8 mouse cellular contexts compared by ENCODE assay signal in the genomic region with DNA sequence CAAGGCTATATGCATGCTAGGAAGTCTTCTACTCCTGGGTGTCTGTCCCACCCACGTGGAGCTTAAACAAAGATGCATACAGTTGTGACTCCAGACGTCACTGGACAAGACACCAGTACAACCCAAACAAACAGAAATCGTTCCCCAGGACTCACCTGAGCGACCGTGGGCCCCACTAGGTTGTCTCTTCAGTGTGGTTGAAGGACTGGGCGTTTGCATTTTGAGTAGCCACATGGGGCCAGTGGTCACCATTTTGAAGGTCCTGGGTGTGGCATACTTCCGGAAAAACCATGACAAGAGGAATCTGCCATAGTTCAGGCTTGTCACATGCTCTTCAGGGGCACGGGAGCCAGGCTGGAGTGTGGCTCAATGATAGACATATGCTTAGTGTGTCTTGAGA. TPM values are rescaled to one million over a fixed set of nuclear protein-coding genes. Genes with fewer than 3 reads are reported as not detected.
DNase-seq lines count a peak whose midpoint lies in the region; ATAC-seq and TF ChIP-seq lines count a peak whose summit lies in the region.

No protein-coding gene starts in this region.

- peaks cover 12% of the 10 kb centered on the region for H3K4me1 ChIP-seq in neural tube, embryonic 11.5 days (ENCODE audit: control insufficient read depth, insufficient read depth, low read length)
- peaks cover 10% of the 10 kb centered on the region for H3K4me1 ChIP-seq in forebrain, embryonic 14.5 days (ENCODE audit: control insufficient read depth, insufficient read depth, low read length)
- peaks cover 68% of the 10 kb centered on the region for H3K4me1 ChIP-seq in liver, embryonic 13.5 days (replicated peaks)
- peaks cover 7% of the 10 kb centered on the region; the same call in 1 of the 2 replicates for H3K4me1 ChIP-seq in stomach, postnatal 0 days (replicated peaks; ENCODE audit: control insufficient read depth, insufficient read depth)

- ATAC-seq in neural tube, embryonic 11.5 days (ENCODE audit: insufficient read depth, low FRiP score, low TSS enrichment) = no peak
- ATAC-seq in forebrain, embryonic 14.5 days = no peak
- no peak for ATAC-seq in liver, embryonic 13.5 days (ENCODE audit: low read depth)
- ATAC-seq in stomach, postnatal 0 days (ENCODE audit: low FRiP score, low TSS enrichment) = no peak

- H3K36me3 ChIP-seq in neural tube, embryonic 11.5 days (ENCODE audit: control insufficient read depth, insufficient read depth, low read length) = peaks cover 14% of the 10 kb centered on the region
- H3K36me3 ChIP-seq in forebrain, embryonic 14.5 days (ENCODE audit: control insufficient read depth, insufficient read depth, low read length) = peaks cover 33% of the 10 kb centered on the region
- peaks cover 34% of the 10 kb centered on the region for H3K36me3 ChIP-seq in liver, embryonic 13.5 days
- peaks cover 14% of the 10 kb centered on the region; the same call in 1 of the 2 replicates for H3K36me3 ChIP-seq in stomach, postnatal 0 days (ENCODE audit: control insufficient read depth, insufficient read depth, low read length)

- H3K4me2 ChIP-seq in neural tube, embryonic 11.5 days (ENCODE audit: low read depth) = peak overlapping the region; percentile 73
- H3K4me2 ChIP-seq in forebrain, embryonic 14.5 days (ENCODE audit: low read length) = peak overlapping the region; percentile 80; the same call in 1 of the 2 replicates
- peak overlapping the region; percentile 78 for H3K4me2 ChIP-seq in liver, embryonic 13.5 days
- H3K4me2 ChIP-seq in stomach, postnatal 0 days (replicated peaks; ENCODE audit: low read depth) = peak overlapping the region; percentile 86

- peak overlapping the region; percentile 79; the same call in 1 of the 2 replicates for H3K4me3 ChIP-seq in neural tube, embryonic 11.5 days (ENCODE audit: low read depth, low read length)
- H3K4me3 ChIP-seq in forebrain, embryonic 14.5 days (ENCODE audit: low read depth, low read length) = peak overlapping the region; percentile 75; the same call in 1 of the 2 replicates
- peak overlapping the region; percentile 72 for H3K4me3 ChIP-seq in liver, embryonic 13.5 days (replicated peaks)
- H3K4me3 ChIP-seq in stomach, postnatal 0 days (ENCODE audit: low read depth, low read length) = no peak overlapping the region

- no peak for TF ChIP-seq CTCF in stomach, postnatal 0 days (IDR thresholded peaks at IDR 0.05; ENCODE audit: low read depth)

- H3K27me3 ChIP-seq in neural tube, embryonic 11.5 days (ENCODE audit: control insufficient read depth, insufficient read depth, low read length) = no peaks in the 10 kb centered on the region
- no peaks in the 10 kb centered on the region for H3K27me3 ChIP-seq in forebrain, embryonic 14.5 days (replicated peaks; ENCODE audit: control insufficient read depth, insufficient read depth, low read length)
- H3K27me3 ChIP-seq in liver, embryonic 13.5 days = no peaks in the 10 kb centered on the region
- H3K27me3 ChIP-seq in stomach, postnatal 0 days (ENCODE audit: control insufficient read depth, insufficient read depth, low read length) = no peaks in the 10 kb centered on the region

- no peak for DNase-seq in neural tube, embryonic 11.5 days (ENCODE audit: low spot score)
- no peak for DNase-seq in neural tube, embryonic 10.5 days (ENCODE audit: extremely low spot score, low spot score)
- no peak for DNase-seq in forebrain, embryonic 14.5 days (ENCODE audit: low spot score)
- no peak for DNase-seq in liver, embryonic 13.5 days
- DNase-seq in stomach, postnatal 0 days (ENCODE audit: low spot score) = no peak
- no peak for DNase-seq in left cerebral cortex, adult 9 months (ENCODE audit: low spot score in 2 of 2)
- DNase-seq in spleen, postnatal 10 days (ENCODE audit: low spot score in 2 of 2) = no peak
- no peak for DNase-seq in urinary bladder, postnatal 10 days (ENCODE audit: low spot score)

- 87% methylated on average over 8 of the region's 8 CpGs for WGBS in neural tube, embryonic 11.5 days
- 87% methylated on average over 8 of the region's 8 CpGs for WGBS in forebrain, embryonic 14.5 days
- 68% methylated on average over 8 of the region's 8 CpGs for WGBS in liver, embryonic 13.5 days (ENCODE audit: insufficient replicate concordance)
- 77% methylated on average over 8 of the region's 8 CpGs for WGBS in stomach, postnatal 0 days

- no peaks in the 10 kb centered on the region for H3K9me3 ChIP-seq in neural tube, embryonic 11.5 days (ENCODE audit: control insufficient read depth, low read length)
- H3K9me3 ChIP-seq in forebrain, embryonic 14.5 days (replicated peaks; ENCODE audit: control insufficient read depth, low read length) = no peaks in the 10 kb centered on the region
- H3K9me3 ChIP-seq in liver, embryonic 13.5 days (replicated peaks) = no peaks in the 10 kb centered on the region
- no peaks in the 10 kb centered on the region for H3K9me3 ChIP-seq in stomach, postnatal 0 days (ENCODE audit: control insufficient read depth, low read length)

- no peak overlapping the region for H3K27ac ChIP-seq in neural tube, embryonic 11.5 days (ENCODE audit: low read depth, low read length)
- H3K27ac ChIP-seq in forebrain, embryonic 14.5 days (ENCODE audit: low read depth, low read length) = no peak overlapping the region
- H3K27ac ChIP-seq in liver, embryonic 13.5 days = peak overlapping the region; percentile 31
- H3K27ac ChIP-seq in stomach, postnatal 0 days (replicated peaks) = no peak overlapping the region

- H3K9ac ChIP-seq in neural tube, embryonic 11.5 days (ENCODE audit: low read length) = no peak overlapping the region; the same call in 1 of the 2 replicates
- H3K9ac ChIP-seq in forebrain, embryonic 14.5 days (ENCODE audit: low read length) = no peak overlapping the region
- peak overlapping the region; percentile 80 for H3K9ac ChIP-seq in liver, embryonic 13.5 days
- H3K9ac ChIP-seq in stomach, postnatal 0 days (ENCODE audit: low read length) = peak overlapping the region; percentile 85

- no peak for TF ChIP-seq EP300 in stomach, postnatal 0 days (optimal IDR thresholded peaks at IDR 0.05)

RNA-seq across cellular contexts. Expression of a gene that starts 37.1 kb away (rescaled TPM):
- 41.5 and 44.2 TPM in 2 replicates for polyA plus RNA-seq in neural tube, embryonic 11.5 days (2014; fragmentation: Nextera tagmentation; extraction: Ambion mirVana)
- polyA plus RNA-seq in forebrain, embryonic 14.5 days (2014; fragmentation: Nextera tagmentation; extraction: Ambion mirVana) = 43.6 and 56.3 TPM in 2 replicates
- polyA plus RNA-seq in liver, embryonic 13.5 days (2015; fragmentation: Nextera tagmentation; extraction: Ambion mirVana) = 19.7 and 23.2 TPM in 2 replicates
- polyA plus RNA-seq in stomach, postnatal 0 days (2015; fragmentation: Nextera tagmentation; extraction: Ambion mirVana) = 28.4 and 30.5 TPM in 2 replicates

Comparison
In these comparisons a context has a peak if more than half of its experiments do, and no peak if none do; other contexts are left out.
1. H3K9ac ChIP-seq: peak in liver, embryonic 13.5 days (single experiment) and stomach, postnatal 0 days (single experiment); none in neural tube, embryonic 11.5 days (single experiment) and forebrain, embryonic 14.5 days (single experiment).
2. Peak in every context shown above with its lines, with median percentiles within 50 percentile points of each other: H3K4me2 ChIP-seq.